Mouse (Mus musculus) thymus, adult 18-20 months (tissue): ENCODE results near the gene Otud7b.

Experiments
- DNase-seq, 2 experiments: peaks; one replicate each; pipeline ENCODE4 v3.0.0; 2022; ENCODE audit warnings: mixed read lengths in 2 of 2

Gene Otud7b

DNA sequence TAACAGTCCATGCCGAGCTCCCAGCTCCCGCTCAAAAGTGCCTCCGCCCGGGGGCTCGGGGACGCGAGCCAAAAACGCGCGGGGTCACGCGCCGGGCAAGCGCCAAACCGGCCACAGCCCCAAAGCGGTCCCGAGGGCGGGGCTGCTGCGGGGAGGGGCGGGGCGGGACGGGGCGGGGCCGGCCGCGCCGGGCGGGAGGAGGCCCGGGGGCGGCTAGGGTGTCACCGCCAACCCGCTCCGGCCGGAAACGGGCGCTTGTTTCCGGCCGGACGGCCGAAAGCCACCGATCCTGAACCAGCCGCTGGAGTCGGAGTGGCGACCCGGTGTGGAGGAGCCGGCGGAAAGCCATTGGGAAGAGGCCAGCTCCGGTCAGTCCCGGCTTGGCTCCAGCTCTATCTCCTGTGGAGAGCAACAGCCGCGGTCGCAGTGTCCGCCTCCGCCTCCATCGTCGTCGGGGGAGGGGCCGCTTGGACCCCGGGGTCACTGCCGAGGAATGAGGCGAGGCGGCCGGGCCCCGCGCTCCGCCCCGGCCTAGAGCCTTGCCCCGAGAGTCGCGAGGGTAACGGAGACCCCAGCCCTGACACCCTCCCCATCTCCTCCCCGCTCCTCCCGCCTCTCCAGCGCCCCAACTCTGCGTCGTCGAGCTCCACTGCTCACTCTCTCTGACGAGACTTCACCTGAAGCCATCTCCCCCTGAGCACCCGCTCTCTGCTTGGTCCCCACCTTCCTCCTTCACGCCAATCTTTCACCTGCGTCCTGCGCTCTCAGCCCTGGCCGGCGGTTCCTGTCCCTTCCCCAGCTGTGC, at the start of gene Otud7b:
Gene Otud7b (plus strand): TSS at position 267 of the 805 bp plus-strand sequence.
- peak; percentile 52 to 58 for DNase-seq

DNA sequence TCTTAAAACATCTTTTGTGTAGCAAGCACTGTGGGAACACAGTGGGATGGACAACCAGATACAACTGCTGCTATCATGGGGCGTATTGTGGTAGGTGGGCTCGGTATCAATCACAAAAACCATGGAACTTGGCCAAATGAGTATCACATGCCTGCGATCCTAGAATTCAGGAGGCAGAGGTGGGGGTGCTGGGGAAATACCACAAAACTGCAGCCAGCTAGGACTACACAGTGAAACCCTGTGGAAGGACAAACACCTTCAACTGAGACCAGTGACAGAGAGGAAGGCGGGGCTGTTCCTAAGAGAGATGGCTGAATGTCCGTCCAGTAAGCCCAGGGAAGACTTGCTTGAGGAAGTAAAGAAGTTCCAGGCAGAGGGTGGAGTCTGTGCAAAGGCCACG, 49.0 kb upstream of the Otud7b start:
- DNase-seq, result no peak

DNA sequence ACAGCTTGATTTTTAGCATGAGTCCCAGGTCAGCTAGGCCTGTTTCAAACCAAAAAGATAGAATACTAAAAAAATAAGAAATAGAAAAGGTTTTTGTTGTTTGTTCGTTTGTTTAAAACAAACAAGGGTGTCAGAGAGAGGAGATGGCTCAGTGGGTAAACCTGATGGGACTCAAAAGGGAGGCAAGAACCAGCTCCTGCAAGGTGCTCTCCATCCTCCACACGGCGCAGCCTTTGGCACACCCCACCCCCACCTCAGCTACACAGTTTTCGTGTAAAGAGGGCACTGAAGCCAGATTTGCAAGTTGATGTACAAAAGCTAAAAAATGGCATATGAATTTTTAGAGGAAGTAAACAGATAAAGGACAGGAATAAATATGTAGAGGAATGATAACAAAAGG, 48.3 kb upstream of the Otud7b start:
- no peak for DNase-seq

DNA sequence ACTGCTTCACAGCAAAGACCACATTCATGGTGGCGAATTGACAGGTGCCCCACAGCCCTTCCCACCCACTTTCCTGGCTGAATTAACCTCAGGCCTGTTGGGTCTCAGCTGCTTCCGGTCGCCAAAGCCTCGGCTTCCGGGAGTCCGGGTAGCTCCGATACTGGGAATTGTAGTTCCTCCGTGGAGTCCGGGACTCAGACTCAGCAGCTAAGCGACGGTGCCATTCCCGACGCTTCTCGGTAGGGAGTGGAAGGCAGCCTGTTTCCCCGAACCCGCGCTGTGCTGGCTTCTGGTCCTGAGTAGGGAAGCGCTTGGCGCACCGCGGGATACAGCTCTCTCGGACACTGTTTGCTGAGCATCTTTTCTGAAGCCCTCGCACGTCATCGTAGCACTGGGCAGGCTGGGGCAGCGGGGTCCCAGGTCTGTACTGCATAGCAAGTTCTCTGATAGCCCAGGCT, 46.6 kb upstream of the Otud7b start:
- peak; percentile 67 to 75 for DNase-seq

DNA sequence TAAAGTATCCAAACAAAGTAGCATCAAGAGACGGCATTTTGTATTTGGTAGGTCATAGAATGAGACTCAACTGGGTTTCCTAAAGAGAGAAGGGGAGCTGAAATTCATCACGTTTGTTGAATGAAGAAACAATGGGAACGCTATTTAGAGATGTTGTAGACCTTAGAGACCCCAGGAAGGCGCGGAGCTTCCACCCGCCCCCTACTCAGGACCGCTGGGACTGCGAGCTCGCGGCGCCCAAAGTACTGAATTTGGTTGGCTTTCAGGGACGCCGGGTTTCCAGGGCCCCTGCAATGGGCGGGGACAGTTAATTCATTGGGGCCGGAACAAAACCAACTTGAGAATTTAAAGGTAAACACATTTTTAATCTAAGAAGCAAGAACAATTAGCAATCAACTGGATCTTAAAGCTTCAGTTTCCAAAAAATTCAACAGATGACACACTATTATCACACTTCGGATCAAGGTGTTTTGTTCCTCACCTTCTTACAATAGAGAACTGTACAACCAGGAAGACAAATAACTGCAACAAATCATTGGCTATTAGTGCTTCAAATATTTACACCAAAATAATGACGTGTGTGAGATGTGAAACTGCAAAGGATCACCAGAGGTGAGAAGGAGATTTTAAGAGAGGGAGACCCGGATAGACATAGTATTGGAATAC, 46.0 kb upstream of the Otud7b start, which contains the start of gene Vps45:
Gene Vps45 (minus strand): TSS at position 236 of the 666 bp plus-strand sequence.
- peak; percentile 49 to 59 for DNase-seq

DNA sequence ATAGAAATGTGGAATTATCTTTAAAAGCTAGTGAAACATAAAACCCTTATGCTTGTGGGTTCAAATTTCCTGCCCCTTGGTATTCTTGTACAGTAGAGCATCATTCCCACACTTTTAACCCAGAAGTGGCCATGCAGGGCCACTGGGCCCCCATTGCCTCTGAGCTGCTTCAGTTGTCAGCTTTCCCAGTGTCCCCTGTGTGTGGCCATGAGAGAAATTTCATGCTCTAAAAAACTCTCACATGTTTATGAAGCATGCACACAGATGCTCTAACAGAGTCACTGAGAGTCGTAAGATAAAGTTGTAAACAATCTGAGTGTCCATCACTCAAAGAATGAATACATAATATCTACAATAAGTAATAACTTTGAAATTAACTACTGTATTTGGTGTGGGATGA, 44.2 kb upstream of the Otud7b start:
- DNase-seq, result no peak

DNA sequence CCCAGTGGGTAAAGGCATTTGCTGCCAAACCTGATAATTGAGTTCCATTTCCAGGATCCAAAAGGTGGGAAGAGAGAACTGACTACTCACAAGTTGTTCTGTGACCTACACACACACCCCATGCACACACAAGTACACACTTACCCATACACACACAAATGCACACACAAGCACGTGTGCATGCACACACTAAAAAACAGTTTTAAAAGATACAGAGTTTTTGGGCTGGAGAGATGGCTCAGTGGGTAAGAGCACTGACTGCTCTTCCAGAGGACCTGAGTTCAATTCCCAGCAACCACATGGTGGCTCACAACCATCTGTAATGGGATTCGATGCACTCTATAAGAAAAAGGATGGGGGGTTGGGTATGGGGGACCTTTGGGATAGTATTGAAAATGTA, 41.0 kb upstream of the Otud7b start:
- no peak for DNase-seq

DNA sequence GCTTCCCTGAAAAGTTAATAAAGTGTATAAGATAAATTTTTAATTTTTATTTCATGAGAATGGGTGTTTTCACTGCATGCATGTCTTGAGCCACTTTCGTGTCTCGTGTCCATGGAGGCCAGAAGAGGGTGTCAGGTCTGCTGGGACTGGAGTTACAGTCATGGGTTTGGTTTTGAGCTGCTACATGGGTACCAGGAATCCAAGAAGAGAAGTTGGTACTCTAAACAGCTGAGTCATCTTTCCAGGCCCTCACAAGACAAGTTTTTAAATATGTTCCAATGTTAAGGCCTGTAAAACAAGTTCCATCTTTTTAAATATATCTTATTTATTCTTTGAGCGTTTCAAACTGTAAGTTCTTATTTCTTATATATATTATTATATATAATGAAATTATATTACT, 40.1 kb upstream of the Otud7b start:
- no peak for DNase-seq

DNA sequence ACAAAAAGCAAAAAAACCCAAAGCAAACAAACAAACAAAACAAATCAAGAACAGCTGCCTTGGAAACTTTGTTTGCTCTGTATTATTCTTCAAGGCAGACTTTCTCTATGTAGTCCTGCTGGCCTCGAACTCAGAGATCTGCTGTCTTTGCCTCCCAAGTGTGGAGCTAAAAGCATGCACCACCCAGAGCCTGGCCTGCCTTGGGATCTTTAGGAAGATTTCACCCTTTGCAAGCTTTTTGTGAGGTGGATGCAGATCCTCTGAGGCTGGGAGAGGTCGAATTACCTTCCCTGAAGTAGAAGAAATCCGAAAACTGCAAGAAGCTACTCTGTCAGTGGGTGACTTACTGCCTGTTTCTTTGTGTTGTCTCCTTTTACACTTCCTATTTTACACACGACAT, 39.2 kb upstream of the Otud7b start:
- no peak for DNase-seq

DNA sequence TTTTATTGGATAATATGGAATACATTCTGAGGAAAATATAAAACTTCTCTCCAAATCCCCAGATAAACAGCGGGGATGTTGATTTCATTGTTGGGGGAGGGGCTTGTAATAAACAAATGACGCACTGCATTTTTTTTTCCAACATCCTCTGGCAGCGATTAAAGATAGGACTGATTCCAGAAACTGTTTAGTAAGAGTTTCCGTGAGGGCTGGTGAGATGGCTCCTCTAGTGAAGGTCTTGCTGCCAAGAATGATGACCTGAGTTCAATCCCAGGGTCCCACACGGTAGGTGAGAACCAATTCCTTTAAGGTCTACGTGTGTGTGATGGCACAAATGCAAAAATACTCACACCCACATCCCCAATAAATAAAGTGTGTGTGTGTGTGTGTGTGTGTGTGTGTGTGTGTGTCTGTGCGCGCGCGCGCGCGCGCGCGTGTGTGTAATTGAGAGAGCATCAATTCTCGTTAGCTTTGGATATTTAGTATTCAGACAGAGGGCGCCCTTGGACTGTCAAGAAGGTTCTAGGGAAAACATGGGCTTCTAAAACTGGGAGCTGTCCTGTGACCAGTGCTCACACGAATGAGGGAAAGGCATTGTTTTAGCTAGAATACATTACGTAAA, 38.5 kb upstream of the Otud7b start:
- DNase-seq, result no peak

DNA sequence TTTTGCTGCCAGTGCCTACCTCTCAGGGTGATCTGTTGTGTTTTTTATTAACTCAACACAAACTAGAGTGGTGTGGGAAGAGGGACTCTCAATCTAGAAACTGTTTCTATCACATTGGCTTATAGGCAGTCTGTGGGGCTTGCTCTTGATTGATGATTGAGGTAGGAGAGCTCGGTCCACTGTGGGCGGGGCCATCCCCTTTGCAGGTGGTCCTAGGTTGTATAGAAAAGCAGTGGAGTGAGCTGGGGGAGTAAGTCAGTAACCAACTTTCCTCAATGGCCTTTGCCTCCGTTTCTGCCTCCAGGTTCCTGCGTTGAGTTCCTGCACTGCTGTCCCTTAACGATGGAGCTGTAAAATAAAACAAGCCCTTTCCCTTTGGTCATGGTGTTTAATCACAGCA, 37.6 kb upstream of the Otud7b start:
- DNase-seq, result no peak

DNA sequence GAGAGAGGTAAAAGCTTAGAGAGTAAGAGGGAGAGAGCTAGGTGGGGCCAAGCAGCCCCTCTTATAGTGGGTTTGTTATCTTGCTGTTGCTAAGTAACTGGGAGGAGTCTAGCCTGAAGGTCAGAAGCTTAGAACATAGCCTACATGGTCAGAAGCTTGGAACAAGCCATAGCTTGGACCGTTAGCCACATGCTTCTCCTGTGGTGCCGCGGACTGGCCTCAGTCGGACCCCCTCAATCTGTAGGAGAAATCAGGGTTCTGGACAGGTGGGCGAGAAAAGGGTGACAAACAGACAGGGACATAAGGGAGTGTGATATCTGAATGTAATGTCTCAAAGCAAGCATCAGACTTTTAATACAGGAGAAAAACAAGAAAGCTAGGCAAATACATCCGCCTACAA, 35.3 kb upstream of the Otud7b start:
- DNase-seq, result no peak

DNA sequence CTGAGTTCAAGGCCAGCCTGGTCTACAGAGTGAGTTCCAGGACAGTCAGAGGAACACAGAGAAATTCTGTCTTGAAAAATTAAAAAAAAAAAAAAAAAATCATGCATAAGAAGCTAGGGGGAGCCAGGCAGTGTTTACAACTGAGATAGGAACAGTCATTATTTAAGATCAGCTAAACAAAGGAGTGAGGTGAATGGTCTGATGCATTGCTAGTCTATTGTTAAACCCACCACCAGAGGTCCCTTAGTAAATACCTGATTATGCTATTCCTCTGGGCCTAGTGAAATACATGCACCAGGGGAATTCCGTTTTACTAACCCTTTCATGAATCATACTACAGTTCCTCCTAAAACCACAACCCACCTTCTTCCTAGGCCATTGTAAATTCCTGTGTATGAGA, 34.8 kb upstream of the Otud7b start:
- no peak for DNase-seq

DNA sequence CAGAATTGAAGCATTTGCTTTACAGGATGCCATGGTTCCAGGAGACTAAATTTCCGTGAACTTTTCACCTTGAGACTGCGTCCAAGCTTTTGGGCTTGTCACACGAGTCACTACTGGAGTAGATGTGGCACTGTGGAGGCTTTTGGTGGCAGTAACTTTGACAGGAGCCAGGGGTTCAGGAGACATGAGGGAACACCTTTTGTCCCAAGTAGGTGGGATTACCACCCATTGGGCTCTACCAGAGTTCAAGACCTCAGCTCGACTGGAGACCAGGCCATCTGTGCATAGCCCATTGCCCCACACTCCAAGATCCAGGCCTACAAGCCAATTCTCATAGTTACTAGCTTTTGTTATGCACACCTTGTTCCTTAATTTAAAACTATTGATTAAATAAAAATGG, 34.1 kb upstream of the Otud7b start:
- DNase-seq, result no peak

DNA sequence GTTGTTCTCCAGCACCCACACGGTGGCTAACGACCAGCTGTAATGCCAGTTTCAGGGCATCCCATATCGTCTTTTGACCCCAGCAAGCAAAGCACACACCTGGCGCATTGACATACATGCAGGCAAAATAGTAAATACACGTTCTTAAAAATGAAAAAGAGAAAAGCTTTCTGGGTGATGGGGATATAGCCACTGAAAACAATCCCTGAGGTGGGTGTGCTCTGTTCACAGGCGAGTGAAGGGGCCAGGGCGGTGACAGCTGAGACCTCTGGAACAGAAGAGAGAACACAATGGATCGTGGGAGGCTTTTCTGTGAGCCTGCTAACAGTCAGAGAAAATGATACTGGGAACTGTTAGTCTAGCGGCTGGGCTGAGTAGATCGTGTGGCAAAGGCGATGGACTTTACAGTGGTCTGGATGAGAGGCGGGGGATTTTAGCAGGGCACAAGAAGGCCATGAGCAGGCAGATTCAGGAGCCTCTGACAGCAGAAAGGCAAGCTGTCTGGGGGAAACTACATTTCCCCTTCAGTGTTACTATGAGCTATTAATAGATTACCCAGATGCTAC, 31.3 kb upstream of the Otud7b start:
- no peak for DNase-seq

DNA sequence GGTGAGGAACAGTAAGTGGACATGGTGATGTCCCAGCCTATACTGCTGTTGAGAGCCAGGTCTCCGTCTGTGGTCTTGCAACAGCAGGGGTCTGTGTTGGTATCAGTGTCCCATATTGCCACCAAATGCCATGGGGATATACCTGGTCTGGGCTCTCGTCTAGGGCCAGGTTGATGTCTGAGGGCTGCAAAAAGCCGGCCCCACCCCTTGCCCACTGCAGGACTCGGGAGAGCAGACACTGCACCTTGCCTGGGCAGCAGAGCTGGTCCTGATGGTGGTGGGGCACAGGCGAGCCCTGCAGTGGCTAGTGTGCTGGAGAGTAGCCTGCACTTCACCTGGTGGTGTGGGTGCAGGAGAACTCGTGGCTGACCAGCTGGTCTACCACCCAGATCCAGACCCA, 26.3 kb upstream of the Otud7b start:
- no peak for DNase-seq

DNA sequence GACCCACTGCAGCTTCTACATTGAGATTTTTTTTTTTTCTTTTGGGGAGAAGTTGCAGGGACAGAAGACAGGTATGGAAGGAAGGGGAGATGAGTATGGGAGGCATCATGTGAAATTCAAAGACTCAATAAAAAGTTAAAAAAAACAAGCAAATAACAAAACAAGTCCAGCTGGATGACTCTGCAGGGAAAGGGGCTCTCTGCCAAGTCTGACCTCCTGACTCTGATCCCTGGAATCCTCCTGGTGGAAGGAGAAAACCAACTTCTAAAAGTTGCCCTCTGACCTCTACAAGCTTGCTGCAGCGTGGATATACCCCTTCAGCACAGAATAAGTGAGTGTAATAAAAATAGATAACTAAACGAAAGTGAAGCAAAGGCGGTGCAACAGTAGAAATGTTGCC, 25.6 kb upstream of the Otud7b start:
- DNase-seq, result no peak

DNA sequence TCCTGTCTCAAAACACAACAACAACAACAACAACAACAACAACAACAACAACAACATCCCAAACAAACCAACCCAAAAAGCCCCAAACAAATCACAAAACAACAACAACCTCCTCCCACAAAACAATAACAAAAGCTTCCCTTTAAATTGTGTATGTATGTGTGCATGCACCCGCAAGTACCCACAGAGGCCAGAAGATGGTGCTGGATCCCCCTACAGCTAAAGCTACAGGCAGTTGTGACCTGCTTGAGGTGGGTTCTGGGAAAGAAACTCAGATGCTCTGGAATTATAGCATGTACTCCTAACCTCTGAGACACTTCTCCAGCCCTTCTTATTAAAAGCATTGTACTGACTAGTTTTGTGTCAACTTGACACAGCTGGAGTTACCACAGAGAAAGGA, 23.3 kb upstream of the Otud7b start:
- DNase-seq, result no peak

DNA sequence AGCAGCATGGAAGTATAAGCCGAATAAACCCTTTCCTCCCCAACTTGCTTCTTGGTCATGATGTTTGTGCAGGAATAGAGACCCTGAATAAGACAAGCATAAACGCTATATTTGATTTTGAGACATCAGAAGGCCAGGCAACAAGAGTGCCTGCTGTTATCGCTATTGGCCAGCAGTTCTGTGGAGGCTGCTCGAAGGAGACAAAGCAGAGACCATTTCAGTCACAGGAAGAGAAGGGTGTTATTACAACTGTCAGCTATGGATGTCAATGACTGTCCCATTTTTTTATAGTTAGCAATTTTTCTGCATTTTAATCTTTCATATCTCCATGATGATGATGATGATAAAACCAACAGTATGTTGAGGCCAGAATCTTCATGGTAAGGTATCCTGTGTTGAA, 22.7 kb upstream of the Otud7b start:
- no peak for DNase-seq

DNA sequence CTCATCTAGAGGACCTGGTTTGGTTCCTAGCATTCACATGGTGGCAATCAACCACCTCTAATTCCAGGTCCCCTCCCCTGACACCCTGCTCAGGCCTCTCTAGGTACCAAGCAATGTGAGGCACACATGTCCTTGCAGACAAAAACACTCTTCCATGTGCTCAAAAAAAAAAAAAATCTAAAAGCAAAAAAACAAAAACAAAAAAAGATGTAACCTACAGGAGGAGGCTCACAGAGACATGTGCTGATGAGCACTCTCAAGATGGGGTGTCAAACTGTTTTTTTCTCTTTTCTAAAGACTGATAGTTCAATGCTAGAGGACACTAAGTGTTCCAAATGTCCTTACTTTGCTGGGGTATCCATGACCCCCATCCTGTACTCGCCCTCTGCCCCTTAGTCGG, 22.2 kb upstream of the Otud7b start:
- no peak for DNase-seq

DNA sequence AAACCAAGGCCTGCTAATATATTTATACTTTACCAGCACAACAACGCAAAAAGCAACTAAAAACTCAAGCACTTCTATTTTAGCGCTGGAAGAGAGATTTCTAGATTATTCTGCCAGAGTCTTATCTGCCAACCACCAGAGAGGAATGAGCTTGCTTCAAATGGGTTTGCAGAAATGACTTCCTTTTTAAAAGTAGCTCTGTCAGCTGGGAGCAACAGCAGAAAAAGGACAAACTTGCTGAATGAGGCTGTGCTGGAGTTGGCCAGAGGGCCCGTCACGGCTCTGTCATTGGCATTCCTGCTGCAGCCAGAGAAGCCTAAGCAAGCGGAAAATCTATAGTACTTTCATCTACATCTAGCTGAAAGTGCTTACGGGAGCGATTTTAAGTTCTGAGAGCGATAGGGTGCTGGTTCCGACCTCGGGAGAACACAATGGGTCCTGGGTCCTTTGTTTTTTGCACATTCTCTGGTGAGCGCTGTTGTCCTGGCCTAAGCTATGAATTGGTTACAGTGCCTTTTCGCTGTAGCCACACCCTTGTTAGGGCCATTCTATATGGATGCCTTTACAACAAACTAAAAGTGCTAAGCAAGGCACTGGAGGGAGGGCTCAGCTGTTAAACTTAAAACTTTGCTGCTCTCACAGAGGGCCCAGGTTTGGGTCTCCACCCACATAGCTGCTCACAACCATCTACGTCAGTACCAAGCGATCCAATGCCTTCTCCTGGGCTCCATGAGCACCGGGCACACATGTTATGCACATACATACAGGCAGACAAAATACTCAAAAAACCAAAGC, 21.4 kb upstream of the Otud7b start:
- DNase-seq, result no peak

DNA sequence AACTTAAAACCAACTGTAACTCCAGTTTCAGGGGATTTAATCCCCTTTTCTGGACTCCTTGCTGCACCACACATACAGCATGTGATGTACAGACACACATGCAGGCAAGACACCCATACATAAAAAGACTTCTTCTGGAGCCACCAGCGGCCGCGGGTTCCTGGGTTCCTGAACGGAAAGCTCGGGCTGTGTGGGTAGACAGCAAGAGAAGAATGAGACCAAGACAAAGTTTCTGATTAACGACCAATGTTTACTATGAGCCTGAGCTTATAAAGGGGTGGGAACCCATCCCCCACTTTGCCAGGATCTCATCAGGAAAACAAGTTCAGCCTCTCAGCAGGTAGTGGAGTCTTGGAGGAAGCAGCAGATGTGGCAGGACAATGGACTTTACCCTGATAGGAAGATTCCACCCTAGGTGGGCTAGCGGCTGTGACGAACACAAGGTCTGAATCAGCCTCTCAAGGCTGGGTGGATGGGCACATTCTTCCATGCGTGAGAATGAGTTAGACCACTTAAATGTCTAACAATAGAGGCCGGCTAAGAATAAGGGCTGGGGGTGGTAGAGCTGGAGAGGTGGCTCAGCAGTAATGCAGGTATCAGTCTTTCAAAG, 20.1 kb upstream of the Otud7b start:
- no peak for DNase-seq
